Mouse (Mus musculus) liver, postnatal 0 days (tissue): ENCODE measurements around the gene Hspa1b. TPM values are rescaled to one million over a fixed set of nuclear protein-coding genes. Genes with fewer than 3 reads are reported as not detected.
"Not testable (repeated sequence)": the region's sequence is repeated elsewhere in the genome, so short reads cannot be mapped to it uniquely, and the experiment has no call there.

Experiments
- ATAC-seq: fragments of 200-750 bp; cut with Nextera tagmentation; 2 replicates; pipeline ENCODE4 v1.8.0; 2017; ENCODE audit warnings: mild to moderate bottlenecking, moderate library complexity
- DNase-seq: peaks from one replicate; pipeline ENCODE4 v3.0.0-alpha.2; 2016
- H3K27ac ChIP-seq: fragments of 300-500 bp; sonication (generic); 2 replicates; pipeline ENCODE4 v1.5.1; 2014; ENCODE audit warnings: antibody characterized with exemption, moderate library complexity, mild to moderate bottlenecking, low read depth
- H3K27me3 ChIP-seq: fragments of 300-500 bp; sonication (generic); 2 replicates; pipeline ENCODE4 v1.6.1; 2014; ENCODE audit warnings: low read length, control low read depth, mixed read lengths; ENCODE audit not compliant: insufficient read depth
- H3K36me3 ChIP-seq: fragments of 300-500 bp; sonication (generic); replicated peaks from 2 replicates; pipeline ENCODE4 v1.6.1; 2014; ENCODE audit warnings: mild to moderate bottlenecking, control low read depth, low read length, moderate library complexity, mixed read lengths; ENCODE audit not compliant: insufficient read depth
- H3K4me1 ChIP-seq: fragments of 300-500 bp; sonication (generic); 2 replicates; pipeline ENCODE4 v1.6.1; 2014; ENCODE audit warnings: antibody characterized with exemption, mild to moderate bottlenecking, control low read depth; ENCODE audit not compliant: insufficient read depth
- H3K4me2 ChIP-seq: fragments of 300-500 bp; sonication (generic); 2 replicates; pipeline ENCODE4 v1.6.1; 2014; ENCODE audit warnings: low read depth, mild to moderate bottlenecking, low read length, moderate library complexity, mixed read lengths
- H3K4me3 ChIP-seq: fragments of 300-500 bp; sonication (generic); 2 replicates; pipeline ENCODE4 v1.5.1; 2014; ENCODE audit warnings: low read depth, low read length
- H3K9ac ChIP-seq: fragments of 300-500 bp; sonication (generic); replicated peaks from 2 replicates; pipeline ENCODE4 v1.6.1; 2014; ENCODE audit warnings: mild to moderate bottlenecking, moderate library complexity
- H3K9me3 ChIP-seq: fragments of 300-500 bp; sonication (generic); 2 replicates; pipeline ENCODE4 v1.6.1; 2016; ENCODE audit warnings: mild to moderate bottlenecking, control low read depth, low read length, mixed read lengths
- CTCF ChIP-seq: sonication (generic); IDR thresholded peaks from 2 replicates; pipeline ENCODE4 v1.5.1; 2016; ENCODE audit warnings: antibody characterized with exemption, low read depth
- EP300 ChIP-seq: IDR thresholded peaks from 2 replicates; pipeline ENCODE4 v1.6.1; 2016; ENCODE audit warnings: antibody characterized with exemption, low read depth, mild to moderate bottlenecking
- WGBS: fragments of 180-500 bp; shearing (Covaris S2); extraction: QIAGEN DNeasy Blood & Tissue Kit; methylation state at CpG from one replicate; pipeline ENCODE4 v1.1.7; 2014; ENCODE audit not compliant: insufficient replicate concordance; 5-methylcytosine and 5-hydroxymethylcytosine counted together
- polyA plus RNA-seq: library from polyadenylated mRNA; unstranded; fragments of >200 nt; fragmentation: Nextera tagmentation; extraction: Ambion mirVana; gene quantifications from 2 replicates; pipeline ENCODE4 v1.2.1, GENCODE M21; 2015

Gene Hspa1b
- polyA plus RNA-seq, 1 experiment from 2014 or later, result 0.06 TPM

- H3K36me3 ChIP-seq, result peaks cover 5% of the 10 kb centered on the region; the same call in 1 of the 2 replicates
- peak overlapping the region; percentile 93 for H3K4me2 ChIP-seq
- H3K4me3 ChIP-seq, result peak overlapping the region; percentile 93
- TF ChIP-seq CTCF (no peak), EP300 (no peak)
- peak overlapping the region; percentile 87 for H3K9ac ChIP-seq
- no peak for DNase-seq
- H3K9me3 ChIP-seq, result no peaks in the 10 kb centered on the region
- peak overlapping the region; percentile 74 for H3K27ac ChIP-seq
- ATAC-seq, result peak; percentile 30
- WGBS, result under 1% methylated on average over 29 of the region's 29 CpGs
- H3K27me3 ChIP-seq, result peaks cover 4% of the 10 kb centered on the region; the same call in 1 of the 2 replicates
- peaks cover 8% of the 10 kb centered on the region for H3K4me1 ChIP-seq
Measured at GRCm38 (mm10) chr17:34951636-34952377, 7.2 kb downstream of the Hspa1b start.

GRCm38 (mm10) chr17:34950514-34951455, 8.3 kb downstream of the Hspa1b start:
- H3K4me2 ChIP-seq, result peak overlapping the region; percentile 93
- 0 out of 2 replicates have a peak, but pooled peaks cover under 1% of the 10 kb centered on the region for H3K27me3 ChIP-seq
- DNase-seq, result no peak
- H3K4me1 ChIP-seq, result peaks cover 8% of the 10 kb centered on the region
- H3K36me3 ChIP-seq, result peaks cover 5% of the 10 kb centered on the region; the same call in 1 of the 2 replicates
- no peak for ATAC-seq
- WGBS, result 24% methylated on average over 10 of the region's 10 CpGs
- peak overlapping the region; percentile 93 for H3K4me3 ChIP-seq
- TF ChIP-seq CTCF (peak; percentile 22; the same call in 1 of the 2 replicates), EP300 (no peak)
- peak overlapping the region; percentile 74 for H3K27ac ChIP-seq
- no peaks in the 10 kb centered on the region for H3K9me3 ChIP-seq
- H3K9ac ChIP-seq, result peak overlapping the region; percentile 87

- ATAC-seq (no peak), DNase-seq (no peak)
- Histone ChIP-seq H3K4me3 (no peak overlapping the region), H3K9ac (no peak overlapping the region), H3K27me3 (no peaks in the 10 kb centered on the region), H3K4me2 (no peak overlapping the region), H3K4me1 (peaks cover 8% of the 10 kb centered on the region), H3K9me3 (no peaks in the 10 kb centered on the region), H3K27ac (0 out of 2 replicates have a peak overlapping the region, but pooled peaks have one; percentile 37), H3K36me3 (peaks cover 5% of the 10 kb centered on the region; the same call in 1 of the 2 replicates)
- TF ChIP-seq EP300, result no peak
- TF ChIP-seq CTCF, result no peak
- WGBS, result 47% methylated on average over 4 of the region's 4 CpGs
Measured at GRCm38 (mm10) chr17:34949553-34949969, 9.5 kb downstream of the Hspa1b start.

- H3K4me2 ChIP-seq, H3K9ac ChIP-seq, H3K36me3 ChIP-seq, H3K4me1 ChIP-seq, H3K27me3 ChIP-seq, ATAC-seq, H3K9me3 ChIP-seq, DNase-seq, H3K4me3 ChIP-seq: not testable (repeated sequence)
- 0 out of 2 replicates have a peak overlapping the region, but pooled peaks have one; percentile 37 for H3K27ac ChIP-seq
- WGBS, result 59% methylated on average over 8 of the region's 9 CpGs
Measured at GRCm38 (mm10) chr17:34948721-34949552, 10.1 kb downstream of the Hspa1b start.

GRCm38 (mm10) chr17:34947606-34948005, 11.4 kb downstream of the Hspa1b start:
- DNase-seq, result peak; percentile 62
- ATAC-seq, result peak; percentile 8; the same call in 1 of the 2 replicates
- H3K4me1 ChIP-seq, result peaks cover 8% of the 10 kb centered on the region
- no peak overlapping the region for H3K4me2 ChIP-seq
- H3K4me3 ChIP-seq, result no peak overlapping the region
- H3K36me3 ChIP-seq, result peaks cover 5% of the 10 kb centered on the region; the same call in 1 of the 2 replicates
- no peak overlapping the region for H3K27ac ChIP-seq
- no peak overlapping the region for H3K9ac ChIP-seq
- 24% methylated on average over 8 of the region's 8 CpGs for whole genome bisulfite sequencing
- H3K9me3 ChIP-seq, result no peaks in the 10 kb centered on the region
- H3K27me3 ChIP-seq, result no peaks in the 10 kb centered on the region
- peak; percentile 71 for TF ChIP-seq CTCF
- no peak for TF ChIP-seq EP300
